Mouse (Mus musculus): ENCODE measurements at regions not wholly inside any gene's neighbourhood (a gene's known extent, or its start where the extent isn't known, plus 50 kb on each side); places are given as distances from the start of the nearest gene placed in this dataset.

DNA sequence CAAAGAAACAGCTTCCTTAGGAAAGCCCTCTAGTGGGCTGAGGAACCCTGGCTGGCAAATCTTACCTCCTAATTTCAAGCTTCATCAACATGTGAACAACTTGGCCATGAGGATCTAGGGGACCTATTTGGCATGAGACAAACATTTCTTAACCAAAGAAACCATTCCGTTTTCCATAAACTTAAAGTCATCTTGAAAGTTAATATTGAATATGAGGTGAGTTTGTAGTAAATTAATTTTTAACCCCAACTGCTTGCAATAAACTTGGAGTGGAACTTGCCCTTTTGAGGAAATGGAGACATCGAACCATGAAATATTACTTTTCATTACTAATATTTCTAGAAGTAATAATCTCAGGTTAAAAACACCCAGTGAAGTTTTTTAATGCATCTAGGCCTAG lies 229.7 kb downstream of the Cdh26 start:
- DNase-seq (ENCODE audit: low read depth, low spot score): no peak

DNA sequence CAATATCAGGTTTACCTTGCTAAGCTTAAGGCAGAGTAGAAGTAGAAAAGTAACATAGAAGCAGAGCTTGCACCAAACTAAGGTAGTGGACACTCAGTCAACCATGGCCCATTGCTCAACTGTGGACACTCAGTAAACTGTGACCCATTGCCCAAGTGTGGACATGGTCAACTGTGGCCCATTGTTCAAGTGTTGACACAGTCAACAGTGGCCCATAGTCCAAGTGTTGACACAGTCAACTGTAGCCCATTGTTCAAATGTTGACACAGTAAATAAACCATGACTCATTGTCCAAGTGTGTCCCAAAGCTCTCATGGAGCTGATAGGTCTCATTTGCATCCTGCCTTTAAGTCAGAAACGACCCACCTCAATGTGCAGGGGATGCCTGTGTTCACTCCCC lies 232.1 kb downstream of the Cdh26 start:
- no peak for DNase-seq (ENCODE audit: low read depth, low spot score)

DNA sequence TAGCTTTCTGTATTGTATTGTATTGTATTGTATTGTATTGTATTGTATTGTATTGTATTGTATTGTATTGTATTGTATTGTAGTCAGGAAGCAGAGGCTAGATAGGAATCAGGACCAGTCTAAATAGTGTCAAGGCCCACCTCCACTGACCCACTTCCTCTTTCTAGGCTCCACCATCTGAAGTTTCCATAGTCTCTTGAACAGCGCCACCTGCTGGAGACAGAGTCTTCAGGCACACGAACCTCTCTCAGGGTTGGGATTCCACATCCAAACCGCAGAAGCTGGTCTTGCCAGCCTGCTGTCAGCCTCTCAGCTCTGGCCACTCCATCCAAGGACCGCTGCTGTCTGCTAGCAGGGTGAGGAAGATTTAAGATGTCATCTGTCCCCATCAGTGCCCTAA lies 234.6 kb downstream of the Cdh26 start:
- DNase-seq (ENCODE audit: low read depth, low spot score): peak; percentile 20

DNA sequence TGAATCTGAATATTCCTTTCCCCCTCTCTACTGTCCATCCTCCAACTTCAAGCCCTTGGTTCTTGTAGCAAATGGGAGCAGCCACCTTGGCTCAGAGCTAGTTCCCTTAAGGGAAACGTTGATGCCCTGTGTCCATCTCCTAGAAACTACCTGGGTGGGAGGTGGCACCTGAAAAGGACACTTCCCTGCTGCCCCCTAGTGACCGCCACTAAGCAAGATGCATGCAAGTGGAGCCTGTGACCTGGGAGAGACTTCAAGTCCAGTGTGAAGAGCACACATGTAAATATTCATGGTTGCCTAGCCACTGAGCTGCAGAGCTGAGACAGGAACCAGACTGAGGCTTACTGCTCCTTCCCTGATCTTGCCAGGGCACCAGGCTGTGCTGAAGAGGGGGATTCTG lies 238.1 kb downstream of the Cdh26 start:
- no peak for DNase-seq (ENCODE audit: low read depth, low spot score)

DNA sequence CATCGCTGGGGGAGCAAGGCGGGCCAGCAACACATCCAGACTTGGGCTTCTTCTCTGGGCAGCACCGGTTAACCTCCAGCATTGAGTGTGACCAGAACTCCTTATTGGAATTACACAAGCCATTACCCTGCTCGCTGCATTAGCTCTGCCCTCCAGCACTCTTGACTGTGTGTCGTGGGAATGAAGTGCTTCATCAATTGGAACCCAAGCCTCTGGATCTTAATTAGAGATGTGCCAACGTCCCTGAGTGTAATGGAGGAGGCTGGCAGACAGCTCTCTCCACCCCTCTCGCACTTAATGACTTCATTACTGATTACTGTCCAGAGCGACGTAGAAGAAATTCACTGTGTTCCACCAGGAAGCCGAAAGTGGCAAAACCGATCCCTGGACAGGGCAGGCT lies 240.6 kb downstream of the Cdh26 start:
- no peak for DNase-seq (ENCODE audit: low read depth, low spot score)

DNA sequence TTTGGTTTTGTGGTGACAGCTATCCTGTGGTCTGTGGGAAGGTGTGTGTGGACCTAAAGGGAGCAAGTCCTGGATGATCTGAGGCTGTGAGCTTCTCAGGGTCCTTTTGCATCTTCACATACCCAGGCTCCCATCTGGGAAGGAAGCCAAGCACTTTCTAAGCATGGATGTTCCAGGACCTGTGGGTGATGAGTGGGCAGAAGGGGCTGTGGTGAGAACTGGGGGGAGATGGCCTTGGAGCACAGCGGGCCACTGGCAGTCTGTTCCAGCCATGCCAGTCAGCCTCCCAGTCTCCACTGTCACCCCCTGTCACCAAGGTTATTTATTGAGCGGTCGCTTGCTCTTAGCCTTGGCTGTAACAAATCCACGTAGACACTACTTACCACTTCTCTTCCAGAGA lies 243.3 kb downstream of the Cdh26 start:
- no peak for DNase-seq (ENCODE audit: low read depth, low spot score)

DNA sequence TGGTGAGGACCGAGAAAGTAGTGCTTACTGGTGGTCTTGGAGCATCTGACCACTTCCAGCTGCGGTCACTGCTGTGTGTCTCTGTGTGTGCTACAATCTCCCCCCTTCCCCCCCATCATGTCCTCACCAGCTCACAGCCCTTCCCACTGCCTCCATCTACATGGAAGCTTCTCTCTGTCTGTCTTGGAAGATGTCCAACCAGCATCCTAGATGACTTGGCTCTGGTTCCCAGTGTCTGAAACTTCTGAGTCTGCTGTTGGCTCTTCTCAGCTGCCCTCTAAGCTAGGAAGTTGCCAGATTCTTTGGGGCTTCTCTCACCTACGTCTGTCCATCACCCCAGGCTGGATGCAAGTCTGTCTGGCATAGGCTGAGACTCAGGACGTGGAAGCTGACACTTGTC lies 244.3 kb downstream of the Cdh26 start:
- DNase-seq (ENCODE audit: low read depth, low spot score): no peak

DNA sequence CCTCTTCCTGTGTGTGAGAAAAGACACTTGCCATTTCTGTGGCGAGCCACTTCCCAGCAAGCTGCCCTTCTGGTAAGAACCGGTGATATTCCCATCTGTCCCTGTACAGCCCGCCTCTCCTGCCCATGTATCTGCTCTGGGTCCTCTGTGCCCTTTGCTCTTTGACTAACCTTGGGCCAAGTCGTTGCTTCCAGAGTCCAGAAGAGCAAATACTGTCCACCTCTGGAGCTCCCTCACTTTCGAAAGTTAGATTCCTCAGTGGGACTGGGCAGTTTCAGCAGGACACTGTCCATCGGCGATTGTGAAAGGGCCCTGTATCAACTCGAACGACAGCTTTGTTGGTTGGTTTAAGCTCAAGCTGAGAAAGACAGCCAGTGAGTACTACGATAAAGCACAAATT lies 246.6 kb downstream of the Cdh26 start:
- DNase-seq (ENCODE audit: low read depth, low spot score): no peak

DNA sequence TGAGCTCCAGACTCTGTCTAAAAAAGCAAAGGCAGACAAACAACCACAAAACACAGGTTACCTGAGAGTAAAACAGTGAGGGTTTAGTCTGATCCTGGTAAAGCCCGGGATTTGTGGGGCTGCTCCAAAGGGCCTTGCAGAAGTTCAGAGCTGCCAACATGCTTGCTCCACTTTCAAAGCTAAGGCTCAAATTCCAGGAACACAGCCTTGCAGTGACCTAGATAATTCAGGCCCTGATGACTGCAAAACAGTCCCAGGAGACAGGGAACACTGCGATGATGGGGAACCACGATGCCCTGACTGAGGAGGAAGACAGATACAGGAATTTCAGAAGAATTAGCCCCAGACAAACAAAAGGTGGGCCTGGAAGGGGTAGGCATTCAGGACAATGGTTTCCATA lies 250.0 kb downstream of the Cdh26 start:
- no peak for DNase-seq (ENCODE audit: low read depth, low spot score)

DNA sequence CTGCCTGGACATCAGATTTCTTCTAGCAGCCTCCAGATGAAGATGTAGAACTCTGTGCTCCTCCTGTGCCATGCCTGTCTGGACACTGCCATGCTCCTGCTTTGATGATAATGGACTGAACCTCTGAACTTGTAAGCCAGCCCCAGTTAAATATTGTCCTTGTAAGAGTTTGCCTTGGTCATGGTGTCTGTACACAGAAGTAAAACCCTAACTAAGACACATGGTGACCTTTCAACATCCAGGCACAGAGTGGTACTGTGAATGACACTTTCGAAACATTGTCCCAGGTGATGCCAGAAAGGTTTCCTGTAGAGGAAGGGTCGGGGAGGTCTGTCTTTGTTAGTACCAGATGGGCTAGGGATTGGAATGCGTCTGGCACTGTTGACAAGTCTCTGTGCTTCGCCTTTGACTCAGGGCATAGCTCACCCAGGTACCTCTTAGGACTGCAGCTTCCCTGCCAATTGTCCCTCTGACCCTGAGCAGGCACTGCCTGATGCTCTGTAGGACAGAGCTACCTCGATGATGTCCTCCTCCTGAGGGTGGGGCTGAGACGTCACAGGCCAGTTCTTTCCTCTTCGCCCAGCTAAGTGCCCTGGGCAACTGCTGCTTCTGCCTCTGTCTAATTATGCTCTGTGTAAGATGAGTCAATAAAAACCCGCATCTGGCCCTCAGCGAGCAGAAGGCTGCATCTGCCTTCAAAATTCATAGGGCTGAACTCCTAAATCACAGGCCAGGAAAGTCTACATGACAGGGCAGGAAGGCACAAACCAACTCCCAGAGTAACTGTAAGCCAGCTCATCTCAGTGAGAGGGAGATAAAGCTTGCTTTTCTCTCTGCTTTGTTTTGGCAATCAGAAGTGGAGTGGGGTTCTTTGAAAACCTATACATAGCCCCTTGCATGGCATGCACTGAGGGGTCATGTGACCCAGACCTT lies 254.0 kb downstream of the Cdh26 start:
- DNase-seq (ENCODE audit: low read depth, low spot score): no peak

DNA sequence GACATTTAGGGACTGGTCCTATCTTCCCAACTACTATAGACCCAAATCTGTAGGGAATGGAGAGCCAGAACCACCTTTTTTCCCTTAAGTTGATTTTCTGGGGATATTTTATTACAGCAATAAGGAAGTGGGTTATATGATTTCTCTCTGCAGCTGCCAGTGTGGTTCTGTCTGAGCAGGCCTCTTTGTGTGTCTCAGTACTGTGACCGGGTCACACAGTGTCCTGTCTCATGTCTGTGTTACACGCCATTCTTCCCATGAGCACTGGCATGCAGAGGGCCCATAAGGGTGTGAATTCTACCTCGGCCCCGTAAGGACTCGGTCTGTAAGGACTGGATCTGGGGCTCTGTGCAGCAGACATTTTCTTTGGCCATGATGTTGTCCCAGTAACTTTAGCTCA lies 254.9 kb downstream of the Cdh26 start:
- no peak for DNase-seq (ENCODE audit: low read depth, low spot score)

DNA sequence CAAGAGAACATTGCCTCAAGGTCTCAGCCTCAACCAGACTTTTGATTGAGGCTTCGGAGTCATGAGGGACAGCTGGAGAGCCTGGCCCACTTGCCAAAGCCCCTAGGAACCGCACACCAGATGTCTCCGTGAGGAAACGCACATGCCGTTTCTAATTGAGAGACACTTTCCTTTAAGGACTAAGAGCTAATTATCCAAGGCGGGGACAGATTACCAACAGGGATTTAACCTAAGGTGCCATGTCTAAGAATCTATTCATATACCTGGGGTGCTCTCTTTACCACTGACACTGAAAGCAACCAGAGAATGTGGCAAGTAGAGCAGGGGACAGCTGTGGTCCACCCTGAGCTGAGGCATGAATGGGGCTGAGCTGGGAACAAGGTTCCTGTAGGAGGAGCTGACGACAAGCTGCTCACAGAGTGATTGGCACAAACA lies 255.9 kb downstream of the Cdh26 start:
- DNase-seq (ENCODE audit: low read depth, low spot score): no peak

DNA sequence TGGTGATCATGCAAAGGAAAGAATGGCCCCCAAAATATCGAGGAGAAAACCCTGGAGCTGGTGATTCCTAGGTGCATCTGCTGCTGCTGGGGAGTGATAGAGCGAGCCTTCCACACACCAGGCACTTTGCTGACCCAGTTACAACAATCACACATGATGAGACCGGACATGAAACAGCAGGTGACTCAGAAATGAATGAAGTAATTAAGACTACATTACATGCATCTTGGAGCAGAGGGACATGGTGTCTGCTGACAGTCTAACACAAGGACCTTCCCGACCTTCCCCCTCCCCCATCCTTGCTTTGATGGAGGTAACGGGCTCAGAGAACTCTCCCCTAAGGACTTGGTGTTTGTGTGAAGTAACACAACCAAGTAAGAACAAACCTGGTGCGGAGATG lies 258.3 kb downstream of the Cdh26 start:
- no peak for DNase-seq (ENCODE audit: low read depth, low spot score)

DNA sequence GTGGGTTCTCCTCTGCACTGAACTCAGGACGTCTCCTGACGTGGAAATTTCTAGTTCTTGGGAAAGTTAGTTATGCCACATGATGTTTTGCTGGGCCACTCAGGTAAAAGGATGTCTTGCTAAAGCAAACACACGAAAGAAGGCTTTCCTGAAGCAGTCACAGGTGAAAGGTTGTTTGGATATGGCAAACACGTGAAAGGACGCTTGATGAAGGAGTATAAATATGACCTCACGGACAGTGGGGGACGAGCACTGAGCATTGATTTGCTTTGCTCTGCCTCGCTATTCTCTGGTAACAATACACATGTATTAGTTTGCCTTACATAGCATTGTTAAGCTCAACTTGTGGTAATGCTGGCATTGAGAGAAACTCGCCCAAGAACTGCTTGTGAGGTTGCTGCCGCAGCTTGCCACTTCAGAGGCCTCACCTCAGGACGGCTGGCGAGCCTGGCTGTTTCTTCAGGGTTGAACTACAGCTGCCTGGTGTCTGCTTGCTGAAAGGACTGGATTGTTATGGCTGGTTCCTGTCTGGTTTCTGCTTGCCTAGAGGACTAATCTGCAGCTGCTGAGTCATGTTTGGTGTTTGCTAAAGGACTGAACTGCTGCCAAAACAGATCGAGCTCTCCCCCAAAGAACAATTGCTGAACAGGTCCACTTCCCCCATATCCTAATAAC lies 261.0 kb downstream of the Cdh26 start:
- no peak for DNase-seq (ENCODE audit: low read depth, low spot score)

DNA sequence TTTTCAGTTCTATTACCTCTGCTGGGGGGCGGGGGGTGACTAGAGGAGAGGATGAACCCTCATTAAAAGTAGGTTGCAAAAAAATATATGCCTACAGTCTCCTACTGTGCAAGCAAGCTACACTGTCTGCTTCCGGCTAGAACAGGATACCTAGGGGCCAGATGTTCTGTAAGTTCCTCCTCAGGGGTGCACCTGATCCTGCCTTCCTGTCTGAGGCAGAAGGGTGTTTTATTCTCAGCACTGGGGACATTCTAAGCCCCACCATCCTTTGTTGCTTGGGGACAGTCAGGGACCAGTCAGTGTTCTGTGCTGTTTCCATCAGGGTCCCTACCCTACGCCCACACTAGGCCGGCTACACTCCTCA lies 261.5 kb downstream of the Cdh26 start:
- DNase-seq (ENCODE audit: low read depth, low spot score): no peak

DNA sequence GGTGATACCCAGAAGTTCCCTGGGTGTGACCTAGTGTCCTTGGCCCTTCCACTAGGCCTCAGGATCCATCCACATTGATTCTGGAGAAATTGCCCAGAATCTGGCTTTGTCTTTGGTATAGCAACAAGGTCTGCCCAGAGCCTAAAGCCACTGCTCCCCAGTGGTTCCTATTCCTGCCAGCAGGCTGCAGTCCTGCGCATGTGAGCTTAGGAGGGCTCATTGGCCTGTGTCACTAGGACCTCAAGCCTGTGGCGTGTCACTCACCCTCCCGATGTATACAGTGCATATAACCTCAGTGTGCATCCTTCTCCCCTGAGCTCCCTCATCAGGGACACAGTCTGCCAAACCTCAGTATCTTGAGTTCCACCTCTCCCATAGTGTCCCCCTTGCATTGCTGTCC lies 261.9 kb downstream of the Cdh26 start:
- no peak for DNase-seq (ENCODE audit: low read depth, low spot score)

DNA sequence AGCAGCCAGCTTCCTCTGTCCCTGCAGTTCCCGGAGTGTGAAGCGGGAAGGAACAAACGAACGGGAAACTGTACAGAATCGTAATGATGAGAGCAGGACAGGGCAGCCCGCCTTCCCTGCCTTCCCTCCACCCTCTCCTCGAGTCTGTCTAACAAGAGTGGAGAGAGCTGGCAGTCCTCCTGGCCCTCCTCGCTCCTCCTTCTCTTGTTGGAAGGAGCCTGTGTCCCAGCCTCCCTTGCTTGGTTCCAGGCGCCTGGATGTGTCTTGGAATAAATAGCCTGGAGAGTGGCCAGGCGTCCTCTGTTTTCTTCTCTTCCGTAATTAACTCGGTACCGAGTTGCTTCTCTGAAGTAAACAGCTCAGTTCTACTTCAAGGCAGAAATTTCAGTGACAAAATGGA lies 268.3 kb downstream of the Cdh26 start:
- no peak for DNase-seq (ENCODE audit: low read depth, low spot score)

DNA sequence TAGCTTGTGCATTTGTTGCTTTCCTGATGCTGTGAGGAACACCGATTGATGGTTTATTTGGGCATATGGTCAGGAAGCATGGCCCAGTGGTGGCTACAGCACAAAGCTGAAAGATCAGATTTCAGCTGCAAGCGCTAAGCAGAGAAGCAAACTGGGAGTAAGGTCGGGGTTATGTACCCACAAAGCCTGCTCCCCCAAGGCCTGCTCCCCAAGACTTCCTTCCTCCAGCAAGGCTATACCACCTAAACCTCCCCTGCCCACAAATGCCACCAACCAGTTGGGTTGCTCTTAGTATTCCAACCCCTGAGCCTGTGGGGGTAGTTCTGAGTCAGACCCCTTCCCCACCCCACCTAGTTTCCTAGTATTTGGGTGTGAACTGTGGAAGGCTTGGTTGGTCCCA lies 270.5 kb downstream of the Cdh26 start:
- DNase-seq (ENCODE audit: low read depth, low spot score): no peak

DNA sequence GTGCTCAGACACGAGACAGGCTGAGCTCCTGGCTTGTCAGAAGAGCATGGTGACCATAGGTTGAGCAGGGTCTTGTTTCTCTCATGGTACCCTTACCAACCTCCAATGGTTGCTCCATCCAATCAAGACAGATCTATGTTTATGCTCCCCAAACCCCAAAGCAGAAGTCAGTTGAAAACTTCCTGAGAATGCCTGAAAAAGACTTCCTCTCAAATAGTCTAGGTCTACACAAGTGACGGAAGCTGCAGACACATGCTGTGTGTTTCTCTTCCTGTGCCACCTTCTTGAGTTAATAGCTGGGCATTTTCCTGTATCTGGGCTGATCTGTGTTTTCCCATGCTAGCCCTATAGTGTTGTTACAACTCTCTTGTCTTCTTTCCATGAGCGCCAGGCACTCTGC lies 274.2 kb downstream of the Cdh26 start:
- DNase-seq (ENCODE audit: low read depth, low spot score): no peak

DNA sequence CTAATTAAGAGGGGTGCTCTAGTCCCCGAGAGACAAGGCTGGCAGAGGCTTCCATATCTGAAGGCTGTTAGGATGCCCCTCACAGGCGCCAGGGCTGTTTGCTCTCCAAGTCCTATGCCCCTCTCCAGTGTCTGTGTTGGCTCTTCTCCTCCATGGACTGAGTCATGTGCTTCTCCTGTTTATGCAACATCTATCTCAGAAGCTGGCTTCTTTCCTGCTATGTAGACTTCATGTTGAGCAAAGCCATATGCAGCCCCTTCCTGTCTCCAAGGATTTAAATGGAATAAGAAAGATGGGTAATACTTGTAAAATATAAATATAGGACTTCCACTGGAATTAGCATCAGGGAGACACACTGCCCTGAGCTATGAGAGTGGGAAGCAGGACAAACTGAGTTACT lies 278.3 kb downstream of the Cdh26 start:
- DNase-seq (ENCODE audit: low read depth, low spot score): no peak

DNA sequence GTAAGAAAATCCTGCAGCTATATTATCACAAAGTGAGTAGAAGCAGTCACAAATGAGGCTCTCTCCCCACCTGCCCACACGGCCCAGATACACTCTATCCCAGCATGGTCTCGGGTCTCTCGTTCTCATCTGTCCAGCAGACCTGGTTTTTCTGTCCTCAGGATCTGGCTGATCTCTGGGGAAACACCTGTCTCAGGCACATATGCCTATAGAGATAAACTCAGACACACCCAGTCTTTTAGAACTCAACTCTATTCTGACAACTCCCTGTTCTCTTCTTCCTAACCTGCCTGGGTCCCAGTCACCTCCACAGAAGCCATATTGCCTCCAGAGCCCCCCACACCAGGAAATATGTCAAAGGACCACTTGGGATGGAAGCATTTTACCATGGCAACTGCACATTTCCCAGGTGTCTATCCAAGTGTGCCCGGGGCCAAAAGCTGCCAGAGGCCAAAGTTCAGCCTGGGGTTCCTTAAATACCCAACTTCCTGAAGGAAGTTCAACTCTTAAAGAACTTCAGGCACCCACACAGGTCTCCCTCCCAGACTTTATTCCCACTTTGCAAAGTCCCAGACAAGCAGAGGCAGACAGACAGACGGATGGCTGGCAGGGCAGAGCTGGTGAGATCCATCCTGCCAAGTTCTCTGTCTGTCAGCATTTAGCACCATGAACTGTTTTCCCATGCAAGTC lies 279.0 kb downstream of the Cdh26 start:
- DNase-seq (ENCODE audit: low read depth, low spot score): no peak

DNA sequence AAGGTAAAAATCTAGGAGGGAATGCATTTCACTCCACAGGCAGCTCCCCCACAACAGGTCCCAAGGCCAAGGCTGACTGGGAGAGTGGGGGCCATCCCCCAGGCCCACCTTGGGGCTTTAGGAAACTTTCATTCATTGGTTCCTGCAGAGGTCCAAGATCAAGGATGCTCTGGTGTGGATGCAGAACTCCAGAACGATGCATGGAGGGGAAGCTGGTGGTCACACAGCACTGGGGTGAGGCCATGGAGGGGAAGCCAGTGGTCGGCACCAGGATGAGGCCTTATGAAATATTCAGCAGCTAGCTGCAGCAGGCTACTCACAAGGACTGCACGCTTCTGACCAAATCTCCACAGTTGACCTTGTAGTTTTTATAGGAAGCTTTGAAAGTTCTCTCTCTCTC lies 279.7 kb downstream of the Cdh26 start:
- DNase-seq (ENCODE audit: low read depth, low spot score): no peak

DNA sequence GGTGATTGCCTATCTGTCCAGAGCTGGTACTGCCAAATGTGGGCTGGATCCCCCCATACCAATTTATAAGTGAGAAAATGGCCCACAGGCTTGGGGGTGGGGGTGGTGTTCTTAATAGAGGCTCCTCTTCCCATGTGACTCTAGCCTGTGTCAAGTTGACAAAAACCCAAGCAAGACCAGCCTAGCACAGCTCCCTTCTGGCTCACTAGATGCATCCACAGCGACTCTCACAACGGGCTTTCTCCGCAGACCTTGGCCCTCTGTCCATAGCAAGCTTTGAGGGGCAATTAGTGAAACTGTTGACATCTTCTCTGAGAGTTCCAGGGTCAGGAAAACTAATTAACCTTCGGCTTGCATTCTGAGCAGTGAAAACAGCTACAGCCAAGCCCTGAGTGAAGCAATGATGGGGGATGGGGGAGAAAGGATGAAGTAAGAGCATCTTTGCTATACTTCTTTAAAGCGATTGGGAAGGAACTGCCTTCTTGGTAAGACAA lies 281.3 kb downstream of the Cdh26 start:
- no peak for DNase-seq (ENCODE audit: low read depth, low spot score)
